Mouse (Mus musculus) lung, adult 18-20 months (tissue): ENCODE measurements around the gene Mrps18c.

Experiments
- DNase-seq, 2 experiments: peaks; one replicate each; pipeline ENCODE4 v3.0.0; 2022; ENCODE audit warnings: mixed read lengths in 2 of 2

The Mrps18c gene

DNA sequence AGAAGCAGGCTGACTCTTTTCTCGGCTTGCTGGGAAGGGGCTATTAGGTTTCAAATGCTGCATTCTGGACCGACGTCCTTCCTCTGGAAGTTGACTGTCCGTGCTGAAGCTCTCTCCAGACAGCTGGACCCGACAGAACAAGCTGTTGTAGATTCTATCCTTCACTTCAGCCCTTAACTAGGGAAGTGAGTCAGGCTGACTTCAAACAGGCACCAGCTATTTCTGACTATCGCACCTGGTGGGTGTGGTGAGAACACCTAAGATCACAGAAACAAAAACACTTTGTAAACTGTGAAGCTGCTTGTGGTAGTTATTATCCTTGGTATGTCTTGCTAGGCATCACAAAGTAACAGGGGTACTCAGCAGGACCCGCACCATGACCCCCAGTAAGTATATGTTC, 28.1 kb downstream of the Mrps18c start:
- no peak for DNase-seq

DNA sequence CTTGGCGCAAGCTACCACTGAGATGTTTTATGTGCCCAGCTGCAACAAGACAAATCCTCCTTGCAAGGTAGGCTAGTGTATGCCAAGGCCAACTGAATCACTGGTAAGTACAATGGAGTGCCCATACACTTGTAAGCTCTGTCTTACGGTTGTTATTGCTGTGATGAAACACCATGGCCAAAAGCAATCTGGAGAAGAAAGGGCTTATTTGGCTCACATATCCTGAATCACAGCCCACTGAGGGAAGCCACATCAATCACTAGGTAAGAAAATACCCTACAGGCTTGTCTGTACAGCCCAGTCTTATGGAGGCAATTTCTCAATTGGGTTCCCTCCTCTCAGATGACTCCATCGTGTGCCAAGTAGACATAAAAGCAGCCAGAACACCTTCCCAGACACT, 30.3 kb downstream of the Mrps18c start:
- no peak for DNase-seq

DNA sequence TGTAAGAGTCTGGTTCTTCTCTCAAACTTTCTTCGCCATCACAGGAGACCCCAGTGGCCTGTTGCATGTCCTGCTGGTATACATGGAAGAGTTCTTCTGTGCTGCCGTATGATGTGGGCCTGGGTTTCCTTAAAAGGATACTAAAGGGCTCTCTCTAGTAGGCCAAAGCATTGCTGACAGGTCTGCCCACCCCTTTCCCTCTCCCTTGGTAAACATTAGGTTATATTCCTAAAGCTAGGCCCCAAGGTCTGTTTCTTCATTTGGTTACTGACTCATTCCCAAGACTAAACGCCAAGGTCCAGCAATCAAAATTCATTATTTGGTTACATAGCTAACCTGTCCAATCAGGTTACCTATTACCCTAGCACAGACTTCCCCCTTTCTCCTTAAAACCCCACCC, 34.3 kb downstream of the Mrps18c start:
- no peak for DNase-seq

DNA sequence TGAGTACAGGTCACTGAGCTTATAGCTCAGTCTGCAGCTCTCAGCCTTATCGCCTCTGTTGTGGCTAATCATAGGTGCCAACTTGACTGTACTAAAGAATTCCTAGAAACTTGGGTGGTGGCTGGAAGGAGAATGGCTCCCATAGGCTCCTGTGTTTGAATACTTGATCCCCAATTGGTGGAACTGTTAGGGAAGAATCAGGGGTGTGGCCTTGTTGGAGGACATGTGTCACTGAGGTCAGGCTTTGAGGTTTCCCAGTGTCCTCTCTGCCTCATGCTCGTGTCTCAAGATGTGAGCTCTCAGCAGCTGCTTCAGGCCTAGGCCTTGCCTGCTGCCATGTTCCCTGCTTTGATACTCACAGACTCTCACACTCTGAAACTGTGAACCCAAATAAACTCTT, 35.4 kb downstream of the Mrps18c start:
- DNase-seq: no peak

DNA sequence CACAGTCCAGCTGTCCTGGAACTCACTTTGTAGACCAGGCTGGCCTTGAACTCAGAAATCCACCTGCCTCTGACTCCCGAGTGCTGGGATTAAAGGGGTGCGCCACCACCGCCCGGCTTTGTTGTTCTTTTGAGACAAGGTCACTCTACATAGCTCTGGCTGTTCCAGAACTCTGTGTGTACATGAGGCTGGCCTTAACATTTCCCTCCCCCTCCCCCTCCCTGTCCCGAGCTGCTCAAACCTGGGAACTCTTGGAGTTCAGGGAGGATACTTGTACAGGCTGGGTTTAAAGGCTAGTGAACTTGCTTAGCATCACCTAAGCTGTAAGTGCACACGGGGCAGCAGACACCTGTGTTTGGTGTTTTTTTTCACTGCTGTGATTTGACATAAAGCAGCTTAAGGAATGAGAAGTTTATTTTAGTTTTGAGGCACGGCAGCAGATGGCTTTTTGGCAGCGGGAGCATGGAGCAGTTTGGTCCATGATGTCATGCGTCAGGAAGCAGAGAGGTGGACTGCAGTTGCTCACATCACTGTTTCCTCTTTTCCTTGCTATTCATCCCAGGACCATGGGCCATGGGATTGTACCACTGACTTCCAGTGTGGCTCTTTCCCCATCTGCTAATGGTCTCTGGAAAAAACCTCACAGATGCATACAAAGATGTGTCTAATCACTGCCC, 37.6 kb downstream of the Mrps18c start:
- no peak for DNase-seq

DNA sequence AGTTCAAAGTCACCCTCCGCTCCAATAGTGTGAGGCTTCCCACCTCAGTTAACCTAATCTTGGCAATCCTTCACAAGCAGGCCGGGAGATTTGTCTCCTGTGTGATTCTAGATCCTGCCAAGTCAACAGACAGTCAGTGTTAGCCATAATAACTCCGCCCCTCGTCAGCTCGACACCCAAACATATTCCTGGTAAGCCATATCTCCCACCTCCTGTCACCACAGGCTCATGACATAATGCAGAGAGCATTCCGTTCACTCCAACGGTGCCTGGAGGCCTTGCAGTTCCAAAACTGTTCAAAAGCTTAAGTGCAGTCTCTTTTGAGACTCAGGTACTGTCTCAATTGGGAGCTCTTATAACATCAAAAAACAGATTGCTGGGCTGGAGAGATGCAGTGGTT, 39.5 kb downstream of the Mrps18c start:
- DNase-seq: no peak

DNA sequence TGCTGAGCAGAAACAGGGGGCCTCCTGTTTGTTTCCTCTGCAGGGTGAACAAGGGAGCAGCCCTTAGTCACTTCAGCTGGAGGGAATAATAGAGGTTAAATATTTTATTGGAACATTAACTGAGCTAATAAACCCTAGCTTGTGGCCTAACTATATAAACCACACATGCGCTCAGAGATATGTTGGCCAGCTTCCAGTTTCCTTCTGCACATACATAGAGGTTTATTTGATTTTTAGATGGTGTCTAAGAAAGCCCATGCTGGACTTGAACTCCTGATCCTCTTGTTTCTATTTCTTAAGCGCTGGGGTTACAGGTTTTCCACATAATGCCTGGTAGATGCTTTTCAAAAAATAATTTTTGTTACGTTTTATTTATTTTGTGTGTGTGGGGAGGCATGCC, 46.1 kb downstream of the Mrps18c start:
- DNase-seq: no peak

DNA sequence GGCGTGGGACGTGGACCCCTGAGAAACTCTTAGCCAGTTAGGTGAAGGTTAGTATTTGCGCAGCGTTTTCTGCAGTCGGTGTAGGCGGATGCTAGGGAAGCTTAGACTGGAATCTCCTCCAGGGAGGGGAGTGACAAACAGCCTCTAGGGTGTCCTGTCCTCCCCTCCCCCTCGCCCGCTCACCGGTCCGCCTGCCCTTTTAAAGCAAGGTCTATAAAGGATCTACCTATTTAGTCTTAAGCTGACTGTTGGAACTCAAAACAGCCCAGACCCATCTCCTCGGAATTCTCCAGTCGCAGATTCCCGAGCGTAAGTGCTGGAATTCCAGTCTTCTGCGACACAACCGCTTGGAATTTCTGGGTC, 47.0 kb downstream of the Mrps18c start, which contains the start of gene Gpat3:
Gene Gpat3 (plus strand): TSS at position 229 of the 363 bp plus-strand sequence.
- DNase-seq: peak; percentile 31 to 35

DNA sequence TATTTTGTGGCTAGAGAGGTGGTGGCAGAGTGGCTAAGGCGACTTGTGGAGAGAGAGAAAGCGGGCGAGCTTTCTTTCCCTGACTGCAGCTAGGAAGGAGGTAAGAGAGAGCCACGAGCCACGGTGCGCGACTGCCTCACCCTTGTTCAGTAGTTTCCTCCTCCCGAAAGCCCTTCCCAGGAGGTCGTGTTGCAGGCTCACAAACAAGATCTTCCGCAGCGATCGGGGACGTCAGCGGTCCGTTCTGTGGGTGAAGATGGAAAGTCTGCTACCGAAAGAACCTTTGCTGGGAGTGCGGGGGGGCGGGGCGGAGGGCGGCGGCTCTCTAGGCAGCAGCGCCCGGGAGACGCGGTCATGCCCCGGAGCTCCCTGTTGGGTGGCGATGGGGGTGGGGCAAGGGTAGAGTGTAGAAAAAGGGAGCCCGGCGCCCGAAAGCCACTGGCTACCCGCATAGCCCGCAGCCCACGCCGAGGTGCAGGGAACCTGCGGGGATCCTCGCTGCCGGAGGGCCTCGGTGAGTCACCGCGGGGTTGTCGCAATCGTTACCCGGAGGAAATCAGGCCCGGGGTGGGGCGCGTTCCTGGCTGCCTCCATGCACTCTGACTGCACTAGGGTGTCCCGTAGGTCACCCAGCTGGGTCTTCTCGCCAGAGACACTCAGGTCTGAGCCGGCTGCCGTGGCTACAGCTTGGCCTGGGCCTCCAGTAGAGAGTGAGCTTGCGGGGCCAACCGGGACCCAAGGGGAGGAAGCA, 47.6 kb downstream of the Mrps18c start:
- peak; percentile 82 to 87 for DNase-seq

DNA sequence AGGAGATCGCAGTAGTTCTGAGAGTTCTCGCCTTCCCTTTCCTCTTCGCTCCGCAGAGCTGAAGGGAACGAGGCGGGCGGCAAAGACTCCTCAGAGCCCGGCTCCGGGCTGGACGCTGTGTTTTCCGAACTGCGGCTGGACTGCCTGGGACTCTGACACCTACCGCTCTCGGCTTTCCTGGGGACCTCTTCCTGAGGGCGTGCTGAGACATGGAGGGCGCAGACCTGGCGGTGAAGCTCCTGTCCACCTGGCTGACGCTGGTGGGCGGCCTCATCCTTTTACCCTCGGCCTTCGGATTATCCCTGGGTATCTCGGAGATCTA, 48.1 kb downstream of the Mrps18c start:
- DNase-seq: no peak

DNA sequence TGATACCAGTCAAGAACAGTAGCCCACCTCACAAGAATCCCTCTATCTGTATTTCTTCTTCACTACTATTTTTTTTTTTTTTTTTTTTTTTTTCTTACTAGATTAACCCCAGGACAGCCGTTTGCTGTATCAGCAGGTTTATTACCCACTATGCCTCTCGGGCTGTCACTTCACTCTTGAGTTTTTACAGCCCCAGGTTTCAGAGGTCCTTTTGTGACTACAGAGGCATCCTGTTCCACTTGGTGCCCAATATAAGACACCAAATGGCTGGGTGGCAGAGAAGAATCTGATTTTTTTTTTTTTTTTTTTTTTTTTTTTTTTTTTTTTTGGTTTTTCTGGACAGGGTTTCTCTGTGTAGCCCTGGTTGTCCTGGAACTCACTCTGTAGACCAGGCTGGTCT, 48.7 kb downstream of the Mrps18c start:
- no peak for DNase-seq

DNA sequence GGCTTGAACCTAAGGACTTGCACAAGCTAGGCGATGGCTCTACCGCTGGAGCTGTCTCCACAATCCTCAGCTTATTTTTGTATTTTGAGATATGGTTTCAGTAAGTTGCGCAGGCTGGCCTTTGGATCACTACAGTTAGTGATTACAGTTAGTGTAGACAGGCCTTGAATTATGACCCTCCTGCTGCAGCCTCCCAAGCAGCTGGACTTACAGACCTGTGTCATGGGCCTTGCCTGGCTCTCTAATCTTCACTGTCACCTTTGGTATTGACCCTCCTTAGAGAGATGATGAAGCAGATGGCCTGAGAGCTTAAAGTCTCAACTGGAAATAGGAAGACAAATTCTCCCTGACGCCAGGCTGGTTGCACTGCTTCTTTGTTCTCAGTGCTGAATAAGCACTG, 55.5 kb downstream of the Mrps18c start:
- no peak for DNase-seq
